27 mouse cellular contexts compared by ENCODE assay signal in the genomic region with DNA sequence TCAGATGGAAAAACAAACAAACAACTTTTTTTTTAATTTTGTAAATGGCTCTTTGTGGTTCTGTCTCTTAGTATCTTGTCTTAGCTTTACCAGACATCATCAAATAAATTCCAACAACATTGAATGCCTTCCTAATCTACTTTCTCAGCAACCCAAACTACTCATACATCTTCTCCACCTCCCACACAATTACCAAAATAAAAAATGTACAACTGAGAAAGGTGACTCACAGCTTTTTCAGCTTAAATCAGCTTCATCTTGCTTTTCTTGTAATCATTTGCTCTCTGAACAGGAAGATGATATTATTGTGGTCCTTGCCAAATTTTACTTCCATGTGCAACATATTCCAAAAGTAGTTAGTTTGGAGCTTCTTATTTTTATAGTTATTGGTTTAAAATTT. TPM values are rescaled to one million over a fixed set of nuclear protein-coding genes. Genes with fewer than 3 reads are reported as not detected.
"Had no signal": no experiment of that assay in that cellular context is flagged by ENCODE, and none has a peak within 500 bp of the region (broad histone marks: within the 10 kb centered on the region; RNA-seq: fewer than 3 reads in every experiment).

No protein-coding gene starts in this region.

- H3K4me3 ChIP-seq: gastrocnemius, adult 2 months; heart, embryonic 10.5 days; heart, embryonic 12.5 days; hindbrain, embryonic 10.5 days; hindbrain, embryonic 12.5 days; intestine, embryonic 15.5 days; kidney, embryonic 15.5 days; limb, embryonic 13.5 days; limb, embryonic 15.5 days; liver, embryonic 12.5 days had no signal

- H3K27me3 ChIP-seq: heart, embryonic 12.5 days; hindbrain, embryonic 12.5 days; intestine, embryonic 15.5 days; kidney, embryonic 15.5 days; limb, embryonic 13.5 days; limb, embryonic 15.5 days; liver, embryonic 12.5 days had no signal

- DNase-seq: gastrocnemius, adult 2 months; gastrocnemius, postnatal 10 days; gastrocnemius, postnatal 25 days; heart, adult 18-20 months; heart, postnatal 10 days; heart, postnatal 4 days; kidney, adult 11 months; kidney, adult 2 months; kidney, adult 9 months; kidney, postnatal 14 days; kidney, postnatal 36 days; layer of hippocampus, adult 9-11 months; layer of hippocampus, postnatal 36 days had no signal

- H3K27ac ChIP-seq: gastrocnemius, adult 2 months; heart, embryonic 10.5 days; hindbrain, embryonic 10.5 days; hindbrain, embryonic 12.5 days; hindbrain, embryonic 14.5 days; intestine, embryonic 15.5 days; kidney, embryonic 15.5 days; kidney, postnatal 0 days; limb, embryonic 13.5 days; limb, embryonic 15.5 days; liver, embryonic 12.5 days; liver, embryonic 14.5 days had no signal

- H3K4me1 ChIP-seq: heart, embryonic 10.5 days; heart, embryonic 12.5 days; hindbrain, embryonic 10.5 days; hindbrain, embryonic 12.5 days; intestine, embryonic 15.5 days; kidney, embryonic 15.5 days; limb, embryonic 13.5 days; limb, embryonic 15.5 days; liver, embryonic 12.5 days had no signal

RNA-seq across cellular contexts. Expression of a gene that starts 14.9 kb away (rescaled TPM):
- polyA plus RNA-seq: inflammation-experienced regulatory T-cells, adult 6 months; liver, adult 2 months had no signal
